Mouse (Mus musculus) Patski (cell line): Measurements from ENCODE around the gene Engase. TPM values are rescaled to one million over a fixed set of nuclear protein-coding genes. Genes with fewer than 3 reads are reported as not detected.

Experiments used
- ATAC-seq: fragments of 100-300 bp; one replicate; pipeline ENCODE4 v1.8.0; 2021
- CTCF ChIA-PET: fragments of 350-600 bp; sonication (Branson Sonifier 250); formaldehyde crosslinking; loops from one replicate; lab custom pipeline; 2022; ENCODE audit warnings: inconsistent platforms; lab: Charles Lee
- POLR2A ChIA-PET: fragments of 350-600 bp; sonication (Branson Sonifier 250); formaldehyde crosslinking; loops from one replicate; lab custom pipeline; 2022; ENCODE audit warnings: antibody characterized with exemption, inconsistent platforms; lab: Charles Lee
- DNase-seq: peaks from one replicate; pipeline ENCODE4 v3.0.0-alpha.2; 2011; ENCODE audit warnings: low read depth, low spot score
- H3K27me3 ChIP-seq: fragments of 371-371 bp; one replicate; pipeline ENCODE4 v1.5.1; 2021
- CTCF ChIP-seq: fragments of 100-300 bp; IDR thresholded peaks from one replicate; pipeline ENCODE4 v1.5.1; 2021
- in situ Hi-C: fragments of 300-500 bp; cut with MboI; formaldehyde crosslinking; loops from 3 replicates; pipeline ENCODE4 v1.11.1; 2018; ENCODE audit warnings: low pct_unique_long_range_greater_than_20kb, mixed read lengths
- polyA plus RNA-seq: library from polyadenylated mRNA; unstranded; gene quantifications from one replicate; pipeline ENCODE4 v1.2.3, GENCODE M21; 2021

The Engase gene
- polyA plus RNA-seq, 1 experiment from 2014 or later = 4.7 TPM

DNA sequence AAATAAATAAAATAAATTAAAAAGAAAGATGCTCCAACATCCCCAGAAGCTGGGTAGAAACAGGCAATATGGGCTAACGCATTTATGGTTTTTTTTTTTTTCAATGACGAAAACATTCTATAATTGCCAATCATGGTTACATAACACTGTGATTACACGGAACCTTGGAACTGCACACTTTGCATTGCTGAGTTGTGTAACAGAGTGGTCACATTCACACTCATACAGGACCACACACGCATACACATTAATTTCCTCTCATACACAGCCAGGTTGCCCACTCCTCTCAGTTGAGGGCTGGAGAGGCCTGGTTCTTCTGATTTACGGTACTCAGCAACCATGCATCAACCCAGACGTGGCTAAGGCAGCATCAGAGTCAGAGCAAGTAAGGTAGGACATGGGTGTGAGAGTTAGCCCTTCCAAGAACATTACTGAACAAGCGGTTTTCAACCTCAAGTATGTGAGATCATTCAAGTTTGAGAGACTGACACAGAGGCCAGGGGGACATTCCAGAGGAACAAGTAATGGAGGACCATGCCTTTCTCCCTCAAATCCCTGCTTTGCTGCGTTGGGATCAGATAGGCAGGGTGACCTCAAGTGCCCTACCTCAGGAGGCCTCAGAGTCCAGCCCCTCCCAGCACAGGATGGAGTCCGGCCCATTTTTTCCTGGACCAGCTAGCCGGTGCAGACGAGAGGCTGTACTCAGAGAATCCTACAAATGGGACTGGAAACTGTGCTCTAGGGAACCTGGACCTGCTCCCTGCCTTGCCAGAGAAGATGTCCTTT is 22.6 kb upstream of the Engase start:
- ChIA-PET POLR2A (interaction anchor here (0.6 kb wide), 1 partner anchor 101 kb away, joined by 3 read pairs; no protein-coding TSS in a partner anchor), CTCF (interaction anchor here (1.1 to 1.3 kb wide), 2 partner anchors 15 to 33 kb away, joined by 3 to 4 read pairs; no protein-coding TSS in a partner anchor)
- in situ Hi-C loops = no loop called here
- H3K27me3 ChIP-seq = no peaks in the 10 kb centered on the region
- DNase-seq (no peak), ATAC-seq (peak; percentile 13)
- no peak for TF ChIP-seq CTCF

DNA sequence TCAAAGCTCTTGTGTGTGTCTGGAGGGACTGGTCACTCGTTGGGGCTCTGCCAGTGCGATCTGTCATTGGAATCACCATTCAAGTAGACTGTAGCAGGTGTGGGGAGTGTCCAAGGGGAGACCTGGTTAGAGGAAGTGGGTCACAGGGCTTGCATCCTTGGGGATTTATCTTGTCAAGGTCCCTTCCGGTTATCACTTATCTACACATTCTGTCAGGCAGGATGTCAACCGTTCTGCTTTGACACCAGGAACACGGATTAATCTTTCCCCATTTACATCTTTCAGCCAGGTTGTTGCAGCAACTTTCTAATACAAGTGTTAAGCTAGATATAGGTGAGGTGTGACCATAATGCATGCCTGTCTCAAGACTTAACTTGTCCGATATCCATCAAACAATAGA is 20.8 kb upstream of the Engase start:
- TF ChIP-seq CTCF = no peak
- H3K27me3 ChIP-seq = no peaks in the 10 kb centered on the region
- in situ Hi-C loops = no loop called here
- ATAC-seq (no peak), DNase-seq (no peak)
- POLR2A ChIA-PET = no interaction called here
- CTCF ChIA-PET = no interaction called here

DNA sequence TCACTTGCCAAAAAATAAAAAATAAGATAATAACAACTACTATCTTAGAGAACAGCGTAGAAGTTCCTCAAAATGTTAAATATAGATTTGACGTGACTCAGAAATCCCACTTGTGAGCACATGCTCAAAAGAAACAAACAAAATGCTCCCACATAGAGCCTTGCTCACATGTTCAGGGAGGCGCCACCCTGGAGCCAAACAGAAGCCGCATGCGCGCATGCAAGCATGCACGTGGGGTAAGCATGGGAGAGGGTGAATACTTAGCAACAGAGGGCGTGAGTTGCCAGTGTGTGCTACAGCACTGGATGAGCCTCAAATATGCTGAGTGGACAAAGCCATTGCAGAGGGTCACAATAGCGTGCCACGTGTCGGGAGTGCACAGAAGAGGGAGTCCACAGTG is 19.7 kb upstream of the Engase start:
- in situ Hi-C loops = no loop called here
- ChIA-PET CTCF (no interaction called here), POLR2A (no interaction called here)
- ATAC-seq = no peak
- DNase-seq = no peak
- TF ChIP-seq CTCF = no peak
- no peaks in the 10 kb centered on the region for H3K27me3 ChIP-seq

DNA sequence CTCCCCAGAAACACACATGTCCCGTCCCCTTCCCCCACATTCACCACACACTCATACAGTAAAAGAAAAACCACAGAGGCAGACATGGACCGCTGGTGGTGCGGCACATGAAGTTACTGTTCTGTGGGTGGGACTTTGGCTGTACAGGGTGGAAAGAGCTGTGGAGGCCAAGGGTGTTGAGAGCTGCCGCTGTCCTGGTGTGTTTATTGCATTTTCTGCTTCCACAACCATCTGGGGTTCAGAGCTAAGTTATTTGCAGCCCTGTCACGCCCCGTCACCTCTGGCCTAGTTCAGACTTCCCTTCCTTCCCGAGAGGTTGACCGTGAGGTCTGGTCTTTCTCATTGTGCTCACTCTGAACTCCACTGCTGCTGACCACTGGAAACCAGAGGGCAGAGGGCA is 17.6 kb upstream of the Engase start:
- no peak for TF ChIP-seq CTCF
- no peaks in the 10 kb centered on the region for H3K27me3 ChIP-seq
- CTCF ChIA-PET = no interaction called here
- no peak for DNase-seq
- in situ Hi-C loops = no loop called here
- ATAC-seq = no peak
- POLR2A ChIA-PET = interaction anchor here (0.6 to 0.7 kb wide), 2 partner anchors 16 to 234 kb away, joined by 3 to 4 read pairs; no protein-coding TSS in a partner anchor

DNA sequence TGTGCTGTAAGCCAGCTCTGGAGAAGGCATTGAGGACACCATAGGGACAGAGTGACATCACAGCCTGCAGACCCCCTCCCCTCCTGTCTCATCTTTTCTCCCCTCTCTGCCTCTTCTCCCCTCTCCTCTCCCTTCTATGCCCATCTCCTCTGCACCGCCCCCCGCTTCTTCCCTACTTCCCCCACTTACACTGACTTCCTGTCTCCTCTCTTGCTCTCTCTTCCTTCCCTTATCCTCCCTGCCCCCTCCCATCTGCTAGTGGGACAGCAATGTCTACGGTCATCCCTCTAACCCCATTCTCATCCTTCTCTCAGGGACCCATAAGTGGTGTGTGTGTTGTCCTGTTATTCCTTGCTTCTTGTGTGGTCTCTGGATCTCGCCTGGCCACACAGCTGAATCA is 17.1 kb upstream of the Engase start:
- no peak for TF ChIP-seq CTCF
- in situ Hi-C loops = no loop called here
- DNase-seq (no peak), ATAC-seq (no peak)
- no peaks in the 10 kb centered on the region for H3K27me3 ChIP-seq
- POLR2A ChIA-PET = interaction anchor here (0.6 kb wide), 1 partner anchor 31 kb away, joined by 4 read pairs; no protein-coding TSS in a partner anchor
- CTCF ChIA-PET = interaction anchor here (1.0 kb wide), 1 partner anchor 11 kb away, joined by 3 read pairs; no protein-coding TSS in a partner anchor

DNA sequence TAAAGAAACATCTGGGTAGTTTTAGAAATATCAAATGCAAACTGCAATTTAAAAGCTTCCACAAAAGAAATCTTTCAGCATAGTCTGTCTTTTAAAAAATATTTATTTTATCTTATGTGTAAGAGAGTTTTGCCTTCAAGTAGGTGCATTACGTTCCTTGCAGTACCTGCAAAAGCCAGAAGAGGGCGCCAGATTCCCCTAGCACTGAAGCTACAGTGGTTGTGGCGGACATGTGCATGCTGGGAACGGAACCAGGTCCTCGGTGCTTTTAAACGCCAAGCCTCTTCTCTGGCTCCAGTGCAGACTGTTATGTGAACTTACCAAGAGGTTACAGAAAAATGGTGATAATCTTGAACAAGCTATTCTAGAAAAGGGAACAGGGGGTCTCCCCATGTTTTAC is 16.3 kb upstream of the Engase start:
- TF ChIP-seq CTCF = peak; percentile 66
- ChIA-PET POLR2A (no interaction called here), CTCF (interaction anchor here (0.8 to 1.0 kb wide), 2 partner anchors 11 to 12 kb away, joined by 3 read pairs; no protein-coding TSS in a partner anchor)
- no peak for ATAC-seq
- in situ Hi-C loops = no loop called here
- no peaks in the 10 kb centered on the region for H3K27me3 ChIP-seq
- DNase-seq = no peak

DNA sequence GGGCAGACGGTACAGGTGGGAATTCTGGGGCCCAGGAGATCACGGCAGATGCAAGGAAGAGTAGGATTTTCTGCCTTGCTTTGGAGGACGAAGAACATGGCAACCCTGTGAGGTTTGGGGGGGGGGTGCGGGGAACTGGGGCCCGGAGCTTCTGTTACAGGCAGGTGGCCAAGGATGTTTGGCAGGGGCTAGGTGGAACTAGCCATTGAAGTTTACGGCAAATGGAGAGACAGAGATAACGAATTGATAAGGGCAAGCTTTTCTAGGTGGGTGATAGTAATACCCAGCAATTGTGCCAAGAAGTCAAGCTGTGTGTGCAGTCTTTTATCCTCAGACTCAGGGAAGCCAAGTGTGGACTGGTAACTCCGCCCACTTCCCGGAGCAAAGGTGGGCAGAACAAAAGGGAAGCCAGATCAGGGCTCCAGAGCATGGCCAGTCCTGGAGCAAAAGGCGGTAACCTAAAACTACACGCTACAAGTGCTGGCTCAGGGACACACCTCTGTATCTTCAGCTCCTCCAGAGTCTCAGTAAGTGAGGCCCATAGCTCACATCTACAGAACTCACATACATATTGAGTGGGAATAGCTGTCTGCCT is 9.1 kb upstream of the Engase start:
- POLR2A ChIA-PET = interaction anchor here (0.5 kb wide), 1 partner anchor 107 kb away, joined by 3 read pairs; no protein-coding TSS in a partner anchor
- in situ Hi-C loops = no loop called here
- DNase-seq = no peak
- H3K27me3 ChIP-seq = peaks cover 8% of the 10 kb centered on the region
- CTCF ChIA-PET = no interaction called here
- no peak for TF ChIP-seq CTCF
- no peak for ATAC-seq

DNA sequence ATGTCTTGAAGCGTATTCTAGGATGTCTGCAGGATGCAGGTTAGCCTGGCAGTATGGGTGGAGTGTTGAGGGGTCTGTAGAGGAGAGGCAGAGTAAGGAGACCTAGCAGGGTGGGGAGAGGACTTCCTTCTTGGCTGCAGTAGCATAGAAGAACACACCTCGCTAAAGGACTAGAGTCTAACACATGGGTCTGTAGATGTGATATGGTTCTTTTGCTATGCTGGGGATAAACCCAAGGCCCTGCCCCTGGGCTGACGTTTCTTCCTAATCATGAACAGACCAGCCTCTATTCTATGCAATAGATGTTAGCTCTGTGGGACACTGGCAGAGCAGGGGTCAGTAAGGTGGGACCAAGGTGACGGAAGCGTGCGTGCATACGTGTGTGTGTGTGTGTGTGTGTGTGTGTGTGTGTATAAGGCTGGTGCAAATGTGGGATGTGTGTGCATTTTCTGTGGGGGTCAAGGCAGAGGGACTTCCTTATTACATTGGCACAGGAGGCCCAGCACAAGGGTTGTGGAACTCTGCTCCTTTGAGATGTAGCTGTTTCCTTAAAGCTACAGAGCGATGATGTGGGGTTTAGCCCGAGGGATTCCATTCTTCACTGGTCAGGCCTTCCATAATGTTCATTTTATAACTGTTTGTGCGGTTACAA is 7.0 kb upstream of the Engase start:
- CTCF ChIA-PET = interaction anchor here (1.2 to 1.5 kb wide), 2 partner anchors 15 to 25 kb away, joined by 3 to 4 read pairs; no protein-coding TSS in a partner anchor
- in situ Hi-C loops = no loop called here
- TF ChIP-seq CTCF = no peak
- POLR2A ChIA-PET = interaction anchor here (0.7 kb wide), 1 partner anchor 42 kb away, joined by 3 read pairs; the partner anchor contains the start of gene C1qtnf1
- ATAC-seq (no peak), DNase-seq (no peak)
- H3K27me3 ChIP-seq = peaks cover 15% of the 10 kb centered on the region

DNA sequence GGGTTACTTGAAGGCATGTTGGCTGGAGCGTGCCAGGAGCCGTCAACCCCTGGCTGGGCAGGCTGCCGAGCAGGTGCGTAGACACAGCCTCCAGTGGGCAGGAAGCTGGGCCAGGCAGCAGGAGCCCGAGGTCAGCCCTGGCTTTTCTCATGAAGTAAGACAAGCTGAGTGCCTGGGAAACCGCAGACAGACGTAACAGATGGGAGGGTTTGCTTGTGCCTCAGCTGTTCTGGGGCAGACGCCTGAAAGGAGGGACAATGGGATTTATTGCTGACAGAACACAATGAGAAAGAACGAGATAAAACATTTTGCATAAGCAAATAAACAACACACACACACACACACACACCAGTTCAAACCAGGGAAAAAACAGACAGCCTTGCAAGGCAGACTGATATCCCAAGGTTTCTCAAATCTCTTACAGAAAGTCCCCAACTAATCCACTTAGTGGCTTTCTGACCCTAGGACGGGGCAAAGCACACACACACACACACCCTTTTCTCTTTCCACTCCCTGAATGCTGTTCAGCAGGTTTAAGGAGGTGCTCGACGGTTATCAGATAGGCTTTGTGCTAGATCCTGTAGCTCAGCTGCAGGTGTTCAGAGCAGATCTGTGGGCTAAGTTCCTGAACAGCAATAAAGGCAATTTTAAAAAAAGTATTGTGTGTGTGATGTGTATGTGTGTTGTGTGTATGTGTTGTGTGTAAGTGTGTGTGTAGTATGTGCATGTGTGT is 6.2 kb upstream of the Engase start:
- DNase-seq = no peak

DNA sequence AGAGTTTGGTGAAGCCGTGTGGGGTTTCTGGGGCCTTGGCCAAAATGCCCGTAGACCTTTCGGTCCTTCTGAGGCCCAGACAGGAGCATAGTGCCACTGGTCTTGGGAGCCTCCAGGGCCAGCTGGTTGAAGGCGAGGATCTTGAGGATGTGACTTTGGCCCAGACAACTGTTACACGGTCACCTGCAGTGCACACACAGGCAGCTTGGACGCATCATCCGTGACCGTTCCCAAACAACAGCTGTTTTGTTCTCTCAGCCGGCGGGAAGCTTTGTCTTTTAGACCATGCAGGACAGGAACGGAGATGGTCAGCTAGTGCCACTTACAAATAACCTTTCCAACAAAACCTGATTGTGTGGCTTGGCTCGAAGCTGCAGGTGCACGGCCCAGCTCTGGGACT is 5.0 kb upstream of the Engase start:
- ATAC-seq (no peak), DNase-seq (no peak)
- peaks cover 15% of the 10 kb centered on the region for H3K27me3 ChIP-seq
- TF ChIP-seq CTCF = no peak
- in situ Hi-C loops = no loop called here
- ChIA-PET CTCF (interaction anchor here (0.9 kb wide), 1 partner anchor 10 kb away, joined by 3 read pairs; no protein-coding TSS in a partner anchor), POLR2A (interaction anchor here (0.6 kb wide), 1 partner anchor 127 kb away, joined by 4 read pairs; no protein-coding TSS in a partner anchor)

More for the DNA sequence above, 6.2 kb upstream of the Engase start:
- ChIA-PET CTCF (no interaction called here), POLR2A (interaction anchor here (0.7 kb wide), 1 partner anchor 43 kb away, joined by 3 read pairs; the partner anchor contains the start of gene C1qtnf1)
- no peak for ATAC-seq
- no peak for TF ChIP-seq CTCF
- in situ Hi-C loops = no loop called here
- H3K27me3 ChIP-seq = peaks cover 15% of the 10 kb centered on the region
